Mouse (Mus musculus) erythroblast, embryonic 14.5 days (primary cell): Measurements from ENCODE around the gene Gm10642.

ENCODE experiments used
- GATA1 ChIP-seq: IDR thresholded peaks from 2 replicates; pipeline ENCODE4 v1.6.1; 2012; ENCODE audit warnings: low read length, inconsistent platforms, mixed read lengths
- TAL1 ChIP-seq: IDR thresholded peaks from 3 replicates; pipeline ENCODE4 v1.6.1; 2012; ENCODE audit warnings: low read length, inconsistent platforms, mixed read lengths

GRCm38 (mm10) chr9:70654496-70654895 is 1.6 kb upstream of the Gm10642 start:
- TF ChIP-seq TAL1: no peak
- no peak for TF ChIP-seq GATA1
